In genomic region chr6:48740501-48741169, GRCm38 (mm10) we compare ENCODE assay signal across 14 mouse cellular contexts. TPM values are rescaled to one million over a fixed set of nuclear protein-coding genes. Genes with fewer than 3 reads are reported as not detected.
DNase-seq lines count a peak whose midpoint lies in the region; ATAC-seq and TF ChIP-seq lines count a peak whose summit lies in the region.
"Had no signal": no experiment of that assay in that cellular context is flagged by ENCODE, and none has a peak within 500 bp of the region (broad histone marks: within the 10 kb centered on the region; RNA-seq: fewer than 3 reads in every experiment).

No protein-coding gene starts in this region.

- H3K4me1 ChIP-seq in heart, embryonic 10.5 days = peaks cover 19% of the 10 kb centered on the region
- H3K4me1 ChIP-seq in lung, adult 2 months (ENCODE audit: control insufficient read depth, insufficient read depth, low read length) = peaks cover 9% of the 10 kb centered on the region
- peaks cover 12% of the 10 kb centered on the region for H3K4me1 ChIP-seq in brown adipose tissue, adult 24 weeks (ENCODE audit: control insufficient read depth, insufficient read depth, insufficient read length, low read length)
- H3K4me1 ChIP-seq in liver, embryonic 15.5 days (replicated peaks) = peaks cover 22% of the 10 kb centered on the region

- ATAC-seq in liver, embryonic 15.5 days (ENCODE audit: insufficient read depth) = no peak
- ATAC-seq: midbrain, embryonic 15.5 days had no signal

- H3K9ac ChIP-seq in liver, embryonic 15.5 days = no peak overlapping the region
- H3K9ac ChIP-seq: midbrain, embryonic 15.5 days; neural tube, embryonic 13.5 days had no signal

- 0 out of 2 replicates have a peak overlapping the region, but pooled peaks have one; percentile 7 for H3K4me3 ChIP-seq in heart, embryonic 10.5 days
- peak overlapping the region; percentile 58 for H3K4me3 ChIP-seq in lung, adult 2 months (replicated peaks; ENCODE audit: extremely low read depth, low read depth, low read length)
- H3K4me3 ChIP-seq in brown adipose tissue, adult 24 weeks (ENCODE audit: insufficient read depth, low read depth, low read length) = peak overlapping the region; percentile 59
- no peak overlapping the region for H3K4me3 ChIP-seq in liver, embryonic 15.5 days (replicated peaks)
- H3K4me3 ChIP-seq: midbrain, embryonic 15.5 days; neural tube, embryonic 13.5 days had no signal

- TF ChIP-seq CTCF in lung, adult 2 months (IDR thresholded peaks at IDR 0.05; ENCODE audit: insufficient read depth, low read length) = no peak

- peaks cover 41% of the 10 kb centered on the region for H3K27me3 ChIP-seq in heart, embryonic 10.5 days (ENCODE audit: insufficient read depth, poor library complexity, severe bottlenecking)
- H3K27me3 ChIP-seq in liver, embryonic 15.5 days = 0 out of 2 replicates have a peak, but pooled peaks cover 3% of the 10 kb centered on the region

- H3K4me2 ChIP-seq in liver, embryonic 15.5 days = no peak overlapping the region
- H3K4me2 ChIP-seq: midbrain, embryonic 15.5 days; neural tube, embryonic 13.5 days had no signal

- 51% methylated on average over 3 of the region's 3 CpGs for WGBS in heart, embryonic 10.5 days
- whole genome bisulfite sequencing in lung, adult 2 months = 42% methylated on average over 3 of the region's 3 CpGs
- WGBS in liver, embryonic 15.5 days (ENCODE audit: insufficient replicate concordance) = 53% methylated on average over 3 of the region's 3 CpGs

- intact Hi-C loops in heart, postnatal 25 days (cut with DNase I) = loop anchor here (5.0 kb wide), 1 partner anchor 38 kb away; no protein-coding TSS in a partner anchor

- no peak for TF ChIP-seq POLR2A in lung, adult 2 months (IDR thresholded peaks at IDR 0.05; ENCODE audit: borderline replicate concordance, extremely low read depth, low read depth, low read length)

- H3K27ac ChIP-seq in heart, embryonic 10.5 days = no peak overlapping the region
- H3K27ac ChIP-seq in brown adipose tissue, adult 24 weeks (replicated peaks; ENCODE audit: low read depth, low read length) = peak overlapping the region; percentile 76
- H3K27ac ChIP-seq in liver, embryonic 15.5 days (replicated peaks) = 0 out of 2 replicates have a peak overlapping the region, but pooled peaks have one; percentile 61
- H3K27ac ChIP-seq: midbrain, embryonic 15.5 days; neural tube, embryonic 13.5 days had no signal

- no peaks in the 10 kb centered on the region for H3K9me3 ChIP-seq in heart, embryonic 10.5 days
- no peaks in the 10 kb centered on the region for H3K9me3 ChIP-seq in liver, embryonic 15.5 days (replicated peaks)
- H3K9me3 ChIP-seq: midbrain, embryonic 15.5 days; neural tube, embryonic 13.5 days had no signal

- H3K36me3 ChIP-seq in heart, embryonic 10.5 days = peaks cover 6% of the 10 kb centered on the region; the same call in 1 of the 2 replicates
- no peaks in the 10 kb centered on the region for H3K36me3 ChIP-seq in liver, embryonic 15.5 days (replicated peaks)
- H3K36me3 ChIP-seq: midbrain, embryonic 15.5 days; neural tube, embryonic 13.5 days had no signal

- peak; percentile 42 for DNase-seq in heart, embryonic 10.5 days (ENCODE audit: low spot score)
- DNase-seq in heart, postnatal 25 days (ENCODE audit: low spot score) = no peak
- no peak for DNase-seq in lung, adult 2 months
- no peak for DNase-seq in lung, postnatal 10 days
- DNase-seq in adrenal gland, adult (ENCODE audit: inconsistent age in 2 of 2, low spot score in 1 of 2) = no peak
- DNase-seq in cerebellum, postnatal 10 days = no peak
- DNase-seq: adrenal gland, adult 2 months had no signal

RNA-seq across cellular contexts. Expression of gene Gimap1, which starts 1.8 kb away (rescaled TPM):
- 14.6 and 19.0 TPM in 2 replicates for polyA plus RNA-seq in heart, embryonic 10.5 days (2016; fragmentation: Nextera tagmentation; extraction: Ambion mirVana)
- 1 to 10 TPM; 8.5 to 9.8 TPM for total RNA-seq in heart, postnatal 25 days (2021)
- polyA plus RNA-seq in lung, adult 2 months (2012; rRNA removed) = 29.9 and 35.2 TPM in 2 replicates
- 2.0 and 3.2 TPM in 2 replicates for polyA plus RNA-seq in brown adipose tissue, adult 24 weeks (2012; ENCODE audit: insufficient read depth, insufficient read length, missing spikeins)
- 5.4 and 6.8 TPM in 2 replicates for polyA plus RNA-seq in liver, embryonic 15.5 days (2015; fragmentation: Nextera tagmentation; extraction: Ambion mirVana)

RNA-seq across cellular contexts. Expression of gene Gimap5, which starts 5.4 kb away (rescaled TPM):
- 2.7 and 4.0 TPM in 2 replicates for polyA plus RNA-seq in heart, embryonic 10.5 days (2016; fragmentation: Nextera tagmentation; extraction: Ambion mirVana)
- 1 to 10 TPM; 6.1 to 6.8 TPM for total RNA-seq in heart, postnatal 25 days (2021)
- 28.6 and 32.8 TPM in 2 replicates for polyA plus RNA-seq in lung, adult 2 months (2012; rRNA removed)
- 2.2 and 2.5 TPM in 2 replicates for polyA plus RNA-seq in brown adipose tissue, adult 24 weeks (2012; ENCODE audit: insufficient read depth, insufficient read length, missing spikeins)
- 2.7 and 3.1 TPM in 2 replicates for polyA plus RNA-seq in liver, embryonic 15.5 days (2015; fragmentation: Nextera tagmentation; extraction: Ambion mirVana)

RNA-seq across cellular contexts. Expression of gene Gimap7, which starts 22.2 kb away (rescaled TPM):
- not detected in 2 replicates for polyA plus RNA-seq in heart, embryonic 10.5 days (2016; fragmentation: Nextera tagmentation; extraction: Ambion mirVana)
- under 1 TPM in 1 of 2 experiments, not detected in 1; 0.39 TPM for total RNA-seq in heart, postnatal 25 days (2021)
- polyA plus RNA-seq in lung, adult 2 months (2012; rRNA removed) = 0.72 and 1.2 TPM in 2 replicates
- not detected in 2 replicates for polyA plus RNA-seq in brown adipose tissue, adult 24 weeks (2012; ENCODE audit: insufficient read depth, insufficient read length, missing spikeins)
- 0.07 TPM in 1 of 2 replicates, not detected in the other for polyA plus RNA-seq in liver, embryonic 15.5 days (2015; fragmentation: Nextera tagmentation; extraction: Ambion mirVana)
- total RNA-seq: granulocyte monocyte progenitor cell, adult 5-6 weeks; left cerebral cortex, adult 18-20 months had no signal
- polyA plus RNA-seq: adrenal gland, adult 2 months; limb, embryonic 14.5 days; midbrain, embryonic 15.5 days; neural tube, embryonic 13.5 days had no signal

RNA-seq across cellular contexts. Expression of gene Gm28053, which starts 22.2 kb away (rescaled TPM):
- polyA plus RNA-seq in heart, embryonic 10.5 days (2016; fragmentation: Nextera tagmentation; extraction: Ambion mirVana) = 1.9 and 2.5 TPM in 2 replicates
- 1 to 10 TPM; 1.8 to 5.3 TPM for total RNA-seq in heart, postnatal 25 days (2021)
- 1.8 TPM in 1 of 2 replicates, not detected in the other for polyA plus RNA-seq in lung, adult 2 months (2012; rRNA removed)
- not detected in 2 replicates for polyA plus RNA-seq in brown adipose tissue, adult 24 weeks (2012; ENCODE audit: insufficient read depth, insufficient read length, missing spikeins)
- 0.97 TPM in 1 of 2 replicates, not detected in the other for polyA plus RNA-seq in liver, embryonic 15.5 days (2015; fragmentation: Nextera tagmentation; extraction: Ambion mirVana)
- polyA plus RNA-seq: adrenal gland, adult 2 months; midbrain, embryonic 15.5 days had no signal

RNA-seq across cellular contexts. Expression of gene Gimap3, which starts 30.0 kb away (rescaled TPM):
- polyA plus RNA-seq in heart, embryonic 10.5 days (2016; fragmentation: Nextera tagmentation; extraction: Ambion mirVana) = 0.11 TPM in 1 of 2 replicates, not detected in the other
- total RNA-seq in heart, postnatal 25 days (2021) = under 1 TPM; 0.50 to 0.88 TPM
- 12.5 and 15.4 TPM in 2 replicates for polyA plus RNA-seq in lung, adult 2 months (2012; rRNA removed)
- polyA plus RNA-seq in brown adipose tissue, adult 24 weeks (2012; ENCODE audit: insufficient read depth, insufficient read length, missing spikeins) = 0.75 and 0.79 TPM in 2 replicates
- 0.05 and 0.30 TPM in 2 replicates for polyA plus RNA-seq in liver, embryonic 15.5 days (2015; fragmentation: Nextera tagmentation; extraction: Ambion mirVana)
- total RNA-seq: granulocyte monocyte progenitor cell, adult 5-6 weeks; left cerebral cortex, adult 18-20 months had no signal
- polyA plus RNA-seq: limb, embryonic 14.5 days; midbrain, embryonic 15.5 days; neural tube, embryonic 13.5 days had no signal
